Mouse (Mus musculus) mouse embryonic stem cell (cell line): Measurements from ENCODE around the gene Bcl2l11.

Experiments used
- in situ Hi-C, 2 experiments: fragments of 300-500 bp; cut with MboI; formaldehyde crosslinking; loops; 1 replicate in 1 of 2; 3 replicates in 1 of 2; pipeline ENCODE4 v1.14.3; 2019 to 2020; ENCODE audit warnings: low sequenced_read_pairs in 2 of 2, low pct_unique_long_range_greater_than_20kb in 1 of 2, mixed read lengths in 1 of 2; ENCODE audit not compliant: unreplicated experiment in 1 of 2

Gene Bcl2l11

GRCm38 (mm10) chr2:128185942-128186341 is 60.1 kb downstream of the Bcl2l11 start:
- in situ Hi-C loops, result no loop called here

GRCm38 (mm10) chr2:128187277-128187676 is 61.4 kb downstream of the Bcl2l11 start:
- in situ Hi-C loops, result no loop called here

- in situ Hi-C loops, result no loop called here
Observed at GRCm38 (mm10) chr2:128188461-128188860, 62.6 kb downstream of the Bcl2l11 start.

GRCm38 (mm10) chr2:128189691-128190090 is 63.9 kb downstream of the Bcl2l11 start:
- in situ Hi-C loops, result no loop called here

GRCm38 (mm10) chr2:128190196-128190595 is 64.4 kb downstream of the Bcl2l11 start:
- in situ Hi-C loops, result no loop called here

- in situ Hi-C loops, result no loop called here
Observed at GRCm38 (mm10) chr2:128193411-128193810, 67.6 kb downstream of the Bcl2l11 start.

- in situ Hi-C loops, result no loop called here
Observed at GRCm38 (mm10) chr2:128197379-128197778, 71.5 kb downstream of the Bcl2l11 start.

GRCm38 (mm10) chr2:128203147-128203546 is 77.3 kb downstream of the Bcl2l11 start:
- in situ Hi-C loops, result no loop called here

- in situ Hi-C loops, result no loop called here
Observed at GRCm38 (mm10) chr2:128203749-128204405, 78.0 kb downstream of the Bcl2l11 start.

- in situ Hi-C loops, result no loop called here
Observed at GRCm38 (mm10) chr2:128208541-128208940, 82.7 kb downstream of the Bcl2l11 start.

- in situ Hi-C loops, result no loop called here
Observed at GRCm38 (mm10) chr2:128209841-128210329, 84.0 kb downstream of the Bcl2l11 start.

GRCm38 (mm10) chr2:128210376-128210775 is 84.5 kb downstream of the Bcl2l11 start:
- in situ Hi-C loops, result no loop called here

- in situ Hi-C loops, result no loop called here
Observed at GRCm38 (mm10) chr2:128211022-128211880, 85.4 kb downstream of the Bcl2l11 start.

GRCm38 (mm10) chr2:128211881-128212209 is 86.0 kb downstream of the Bcl2l11 start:
- in situ Hi-C loops, result no loop called here
